Mouse (Mus musculus) ES-Bruce4 (cell line): ENCODE data around the gene Ankar. TPM values are rescaled to one million over a fixed set of nuclear protein-coding genes. Genes with fewer than 3 reads are reported as not detected.

Experiments
- H3K27ac ChIP-seq: 2 replicates; pipeline ENCODE4 v1.5.1; 2012; ENCODE audit warnings: low read length, inconsistent platforms; ENCODE audit not compliant: insufficient read depth
- H3K27me3 ChIP-seq: 2 replicates; pipeline ENCODE4 v1.6.1; 2012; ENCODE audit warnings: mild to moderate bottlenecking, low read length, inconsistent platforms; ENCODE audit not compliant: control insufficient read depth, poor library complexity, insufficient read depth, severe bottlenecking
- H3K36me3 ChIP-seq: 2 replicates; pipeline ENCODE4 v1.6.1; 2012; ENCODE audit warnings: inconsistent platforms, mild to moderate bottlenecking, low read length, moderate library complexity; ENCODE audit not compliant: control insufficient read depth, poor library complexity, insufficient read depth, severe bottlenecking
- H3K4me1 ChIP-seq: one replicate; pipeline ENCODE4 v1.8.1; 2011; ENCODE audit warnings: low read length; ENCODE audit not compliant: control insufficient read depth, insufficient read depth
- H3K4me3 ChIP-seq: 2 replicates; pipeline ENCODE4 v1.5.1; 2011; ENCODE audit warnings: low read depth, mild to moderate bottlenecking, low read length
- H3K9ac ChIP-seq: 2 replicates; pipeline ENCODE4 v1.6.1; 2012; ENCODE audit warnings: low read depth, mild to moderate bottlenecking, inconsistent platforms; ENCODE audit not compliant: poor library complexity, severe bottlenecking
- H3K9me3 ChIP-seq: replicated peaks from 2 replicates; pipeline ENCODE4 v1.6.1; 2012; ENCODE audit warnings: mild to moderate bottlenecking, low read length, inconsistent platforms; ENCODE audit not compliant: control insufficient read depth, poor library complexity, insufficient read depth, severe bottlenecking
- CTCF ChIP-seq: IDR thresholded peaks from one replicate; pipeline ENCODE4 v1.8.1; 2011; ENCODE audit warnings: low read depth, low read length
- EP300 ChIP-seq: IDR thresholded peaks from 2 replicates; pipeline ENCODE4 v1.6.1; 2011; ENCODE audit warnings: low read depth, low read length; ENCODE audit not compliant: insufficient read depth
- POLR2A ChIP-seq: IDR thresholded peaks from one replicate; pipeline ENCODE4 v1.8.1; 2011; ENCODE audit warnings: low read length; ENCODE audit not compliant: insufficient read depth
- polyA plus RNA-seq: library from polyadenylated mRNA; stranded (reverse); fragments of >200 nt; gene quantifications from 2 replicates; pipeline ENCODE4 v1.2.4, GENCODE M21; 2011; ENCODE audit warnings: low read depth; ENCODE audit not compliant: missing spikeins, insufficient read depth, insufficient read length

Gene Ankar
- polyA plus RNA-seq, 1 experiment: not detected

DNA sequence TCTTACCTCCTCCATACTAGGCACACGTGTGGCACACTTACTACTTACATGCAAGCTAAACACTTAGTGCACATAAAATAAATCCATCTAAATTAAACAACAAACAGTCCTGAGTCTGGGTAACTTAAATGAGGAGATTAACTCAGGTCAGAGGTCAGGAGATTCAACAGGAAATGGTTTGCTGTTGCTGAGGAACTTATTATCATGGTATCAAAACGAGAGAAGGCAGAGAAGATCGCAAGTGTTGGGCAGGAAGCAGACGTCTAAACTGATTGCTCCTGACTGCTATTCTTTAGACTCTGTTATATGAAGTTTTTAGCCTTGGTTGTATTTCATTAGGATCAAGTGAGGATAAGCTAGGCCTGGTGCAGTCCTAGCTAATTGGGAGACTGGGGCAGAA lies 7.1 kb upstream of the Ankar start:
- no peaks in the 10 kb centered on the region for H3K9me3 ChIP-seq
- no peak overlapping the region for H3K9ac ChIP-seq
- H3K27ac ChIP-seq: no peak overlapping the region
- H3K4me3 ChIP-seq: no peak overlapping the region
- TF ChIP-seq EP300 (no peak), CTCF (no peak)
- peaks cover 10% of the 10 kb centered on the region for H3K36me3 ChIP-seq
- no peaks in the 10 kb centered on the region for H3K27me3 ChIP-seq
- H3K4me1 ChIP-seq: no peaks in the 10 kb centered on the region

- Histone ChIP-seq H3K9ac (no peak overlapping the region), H3K27me3 (no peaks in the 10 kb centered on the region), H3K9me3 (no peaks in the 10 kb centered on the region; the same call in 1 of the 2 replicates), H3K4me3 (no peak overlapping the region), H3K4me1 (no peaks in the 10 kb centered on the region), H3K27ac (no peak overlapping the region), H3K36me3 (no peaks in the 10 kb centered on the region)
- TF ChIP-seq POLR2A (no peak), EP300 (no peak), CTCF (no peak)
These were observed 1.7 kb downstream of the Ankar start for GRCm38 (mm10) chr1:72698651-72699050.

GRCm38 (mm10) chr1:72696256-72696655 lies 4.1 kb downstream of the Ankar start:
- TF ChIP-seq POLR2A (no peak), EP300 (no peak), CTCF (no peak)
- Histone ChIP-seq H3K4me1 (no peaks in the 10 kb centered on the region), H3K9ac (no peak overlapping the region), H3K27me3 (no peaks in the 10 kb centered on the region), H3K27ac (no peak overlapping the region), H3K36me3 (no peaks in the 10 kb centered on the region), H3K4me3 (no peak overlapping the region), H3K9me3 (no peaks in the 10 kb centered on the region; the same call in 1 of the 2 replicates)

DNA sequence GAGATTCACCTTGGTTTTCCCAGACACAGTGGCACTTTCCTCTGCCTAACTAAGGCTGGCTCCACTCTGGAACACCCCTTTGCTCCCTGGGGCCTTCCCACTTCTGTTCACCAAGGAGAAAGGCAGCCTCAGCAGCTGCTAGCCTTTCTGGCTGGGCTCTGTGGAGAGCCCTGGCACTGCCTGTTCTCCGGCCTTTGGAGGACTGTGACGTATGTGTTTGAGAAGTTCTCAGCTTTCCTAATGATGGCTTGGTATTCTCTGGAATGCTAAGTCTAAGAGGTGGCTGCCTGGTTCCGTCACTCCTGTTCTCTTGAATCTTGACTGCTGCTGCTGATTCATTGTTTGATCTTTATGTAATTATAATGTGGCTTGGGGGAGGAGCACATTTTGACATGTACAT lies 27.3 kb downstream of the Ankar start:
- Histone ChIP-seq H3K9ac (no peak overlapping the region), H3K4me1 (peaks cover 1% of the 10 kb centered on the region), H3K9me3 (no peaks in the 10 kb centered on the region), H3K27me3 (no peaks in the 10 kb centered on the region), H3K4me3 (no peak overlapping the region), H3K36me3 (no peaks in the 10 kb centered on the region), H3K27ac (peak overlapping the region; percentile 86)
- TF ChIP-seq POLR2A (no peak), EP300 (no peak), CTCF (no peak)

- no peaks in the 10 kb centered on the region for H3K36me3 ChIP-seq
- no peak for TF ChIP-seq EP300
- TF ChIP-seq CTCF: no peak
- TF ChIP-seq POLR2A: peak; percentile 70
- peak overlapping the region; percentile 70 for H3K4me3 ChIP-seq
- no peak overlapping the region for H3K27ac ChIP-seq
- H3K9ac ChIP-seq: peak overlapping the region; percentile 39; the same call in 1 of the 2 replicates
- H3K9me3 ChIP-seq: no peaks in the 10 kb centered on the region
- no peaks in the 10 kb centered on the region for H3K27me3 ChIP-seq
- no peaks in the 10 kb centered on the region for H3K4me1 ChIP-seq
These were observed 59.5 kb downstream of the Ankar start for GRCm38 (mm10) chr1:72640658-72641410.

DNA sequence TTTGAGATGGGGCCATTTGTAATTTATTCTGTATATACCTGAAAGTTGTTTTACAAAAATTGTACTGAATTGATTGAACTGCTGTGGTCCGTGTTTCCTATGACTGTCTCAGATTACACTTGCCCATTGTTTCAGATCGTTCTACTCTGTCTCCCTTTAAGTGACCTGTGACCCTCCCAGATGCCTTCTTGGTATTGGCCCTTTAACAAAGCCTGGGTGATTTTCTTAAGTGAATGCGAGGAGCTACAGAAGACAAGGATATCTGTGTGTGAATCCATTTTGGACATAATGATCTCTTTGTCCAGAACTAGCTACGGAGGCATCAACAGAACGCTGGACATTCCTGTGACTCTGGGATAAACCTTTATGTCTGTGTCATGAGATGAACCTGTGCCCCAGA lies 65.2 kb downstream of the Ankar start:
- no peak for TF ChIP-seq CTCF
- TF ChIP-seq EP300: no peak
- TF ChIP-seq POLR2A: no peak
- Histone ChIP-seq H3K9me3 (no peaks in the 10 kb centered on the region), H3K27me3 (no peaks in the 10 kb centered on the region), H3K4me3 (no peak overlapping the region), H3K9ac (no peak overlapping the region), H3K27ac (no peak overlapping the region), H3K4me1 (no peaks in the 10 kb centered on the region), H3K36me3 (0 out of 2 replicates have a peak, but pooled peaks cover 3% of the 10 kb centered on the region)
